Mouse (Mus musculus) myocyte (in vitro differentiated cells): ENCODE measurements around the gene Pou6f1.
"Not testable (repeated sequence)": the region's sequence is repeated elsewhere in the genome, so short reads cannot be mapped to it uniquely, and the experiment has no call there.

Experiments used
- CEBPB ChIP-seq: IDR thresholded peaks from 2 replicates; pipeline ENCODE4 v1.6.1; 2011; ENCODE audit warnings: mild to moderate bottlenecking, moderate library complexity; ENCODE audit not compliant: poor library complexity, insufficient read depth, severe bottlenecking
- MYOG ChIP-seq, 3 experiments: IDR thresholded peaks; one replicate each; pipeline ENCODE4 v1.6.1; 2011; ENCODE audit warnings: control low read depth in 2 of 3, low read depth in 2 of 3, mild to moderate bottlenecking in 2 of 3; ENCODE audit not compliant: insufficient read length in 2 of 3, control insufficient read depth in 1 of 3, insufficient read depth in 1 of 3
- POLR2A ChIP-seq: IDR thresholded peaks from one replicate; pipeline ENCODE4 v1.6.1; 2011; ENCODE audit warnings: low read depth, mild to moderate bottlenecking, control low read depth, moderate library complexity; ENCODE audit not compliant: insufficient read length
- REST ChIP-seq: IDR thresholded peaks from one replicate; pipeline ENCODE4 v1.6.1; 2011; ENCODE audit warnings: mild to moderate bottlenecking, control low read depth, moderate library complexity; ENCODE audit not compliant: insufficient read depth, insufficient read length
- USF1 ChIP-seq: IDR thresholded peaks from one replicate; pipeline ENCODE4 v1.6.1; 2011; ENCODE audit warnings: low read depth, mild to moderate bottlenecking, control low read depth, moderate library complexity

- not testable (repeated sequence) for TF ChIP-seq CEBPB; POLR2A; MYOG (IDR thresholded peaks at IDR 0.05; ENCODE audit: control insufficient read depth in 1 of 3, insufficient read depth in 1 of 3, insufficient read length in 2 of 3, low read depth in 2 of 3); REST; USF1
Observed at GRCm38 (mm10) chr15:100543651-100544030, 56.1 kb downstream of the Pou6f1 start.
